Mouse (Mus musculus) C2C12 (cell line): ENCODE results near the gene Pfkp.

Source experiments
- CTCF ChIP-seq: IDR thresholded peaks from one replicate; pipeline ENCODE4 v1.5.1; 2011; ENCODE audit not compliant: control insufficient read depth, insufficient read depth, insufficient read length
- USF1 ChIP-seq: IDR thresholded peaks from one replicate; pipeline ENCODE4 v1.6.1; 2011; ENCODE audit warnings: low read depth, mild to moderate bottlenecking, control low read depth, moderate library complexity

GRCm38 (mm10) chr13:6657300-6657699 is 8.7 kb upstream of the Pfkp start:
- TF ChIP-seq CTCF (no peak), USF1 (no peak)
